Mouse (Mus musculus) cortical plate, adult 2 months (tissue): ENCODE results near the gene Adamts14.

Experiments used
- CTCF ChIP-seq: fragments of 200-500 bp; IDR thresholded peaks from 2 replicates; pipeline ENCODE4 v1.5.1; 2011; ENCODE audit warnings: mild to moderate bottlenecking, control low read depth, low read length; ENCODE audit not compliant: insufficient read depth; ENCODE audit errors: extremely low read depth
- POLR2A ChIP-seq: fragments of 200-500 bp; IDR thresholded peaks from 2 replicates; pipeline ENCODE4 v1.6.1; 2011; ENCODE audit warnings: mild to moderate bottlenecking, low read length, control low read depth; ENCODE audit not compliant: insufficient read depth; ENCODE audit errors: extremely low read depth

DNA sequence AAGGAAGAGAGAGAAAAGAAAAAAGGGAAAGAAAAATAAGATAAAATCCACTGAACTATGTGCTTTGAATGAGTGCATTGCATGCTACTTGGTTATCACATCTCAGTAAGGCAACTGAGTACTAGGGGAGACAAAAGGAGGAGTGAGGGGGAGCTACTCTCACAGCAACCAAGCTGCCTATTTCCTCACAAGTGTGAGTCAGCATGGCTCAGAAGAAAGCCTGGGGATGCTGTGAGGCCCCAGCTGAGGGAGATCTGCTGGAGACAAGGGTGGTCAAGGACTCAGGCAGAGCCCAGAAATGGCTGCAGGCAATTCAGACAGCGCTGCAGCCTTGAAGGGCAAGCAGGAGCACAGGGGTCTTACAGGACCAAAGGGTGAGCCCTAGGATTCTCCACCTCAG lies 15.1 kb downstream of the Adamts14 start:
- TF ChIP-seq CTCF = no peak
- no peak for TF ChIP-seq POLR2A
